Comparison of ENCODE assay signal across 9 mouse cellular contexts in genomic region chr2:60905283-60905682, GRCm38 (mm10). TPM values are rescaled to one million over a fixed set of nuclear protein-coding genes. Genes with fewer than 3 reads are reported as not detected.
A peak's percentile ranks its signal among the peaks of the same experiment; 100 is the strongest.
DNase-seq lines count a peak whose midpoint lies in the region; ATAC-seq lines count a peak whose summit lies in the region.
"Had no signal": no experiment of that assay in that cellular context is flagged by ENCODE, and none has a peak within 500 bp of the region (broad histone marks: within the 10 kb centered on the region; RNA-seq: fewer than 3 reads in every experiment).

No protein-coding gene starts in this region.

- no peak for DNase-seq in heart, adult 11 months
- peak; percentile 74 for DNase-seq in midbrain, embryonic 14.5 days
- DNase-seq in embryonic facial prominence, embryonic 10.5 days (ENCODE audit: low spot score) = no peak
- peak; percentile 52 for DNase-seq in skeletal muscle tissue, adult 2 months (ENCODE audit: low read depth, low spot score)
- no peak for DNase-seq in right cerebral cortex, postnatal 10 days (ENCODE audit: low spot score in 2 of 2)
- no peak for DNase-seq in left cerebral cortex, adult 11 months (ENCODE audit: low spot score)

- no peak overlapping the region for H3K4me3 ChIP-seq in heart, embryonic 15.5 days
- H3K4me3 ChIP-seq in midbrain, embryonic 14.5 days (replicated peaks; ENCODE audit: low read depth, low read length) = no peak overlapping the region
- no peak overlapping the region for H3K4me3 ChIP-seq in midbrain, embryonic 15.5 days
- no peak overlapping the region for H3K4me3 ChIP-seq in embryonic facial prominence, embryonic 10.5 days
- H3K4me3 ChIP-seq: embryonic facial prominence, embryonic 12.5 days had no signal

- H3K9ac ChIP-seq in heart, embryonic 15.5 days = no peak overlapping the region
- H3K9ac ChIP-seq in midbrain, embryonic 14.5 days (replicated peaks; ENCODE audit: low read length) = no peak overlapping the region
- H3K9ac ChIP-seq in midbrain, embryonic 15.5 days = no peak overlapping the region
- H3K9ac ChIP-seq: embryonic facial prominence, embryonic 12.5 days had no signal

- 14% methylated on average over 3 of the region's 3 CpGs for WGBS in heart, embryonic 15.5 days
- 34% methylated on average over 3 of the region's 3 CpGs for WGBS in midbrain, embryonic 14.5 days
- 35% methylated on average over 3 of the region's 3 CpGs for WGBS in midbrain, embryonic 15.5 days
- 24% methylated on average over 3 of the region's 3 CpGs for WGBS in embryonic facial prominence, embryonic 10.5 days

- H3K4me2 ChIP-seq in heart, embryonic 15.5 days = no peak overlapping the region
- H3K4me2 ChIP-seq in midbrain, embryonic 14.5 days (ENCODE audit: low read length) = no peak overlapping the region
- H3K4me2 ChIP-seq in midbrain, embryonic 15.5 days = no peak overlapping the region
- H3K4me2 ChIP-seq: embryonic facial prominence, embryonic 12.5 days had no signal

- no peaks in the 10 kb centered on the region for H3K9me3 ChIP-seq in heart, embryonic 15.5 days (replicated peaks)
- H3K9me3 ChIP-seq in midbrain, embryonic 14.5 days (ENCODE audit: control insufficient read depth, low read length) = no peaks in the 10 kb centered on the region
- H3K9me3 ChIP-seq in midbrain, embryonic 15.5 days = no peaks in the 10 kb centered on the region
- no peaks in the 10 kb centered on the region for H3K9me3 ChIP-seq in embryonic facial prominence, embryonic 10.5 days
- H3K9me3 ChIP-seq: embryonic facial prominence, embryonic 12.5 days had no signal

- ATAC-seq in heart, embryonic 15.5 days (replicated peaks; ENCODE audit: insufficient number of reproducible peaks, insufficient read depth, low FRiP score, low read depth) = no peak
- ATAC-seq in midbrain, embryonic 14.5 days (ENCODE audit: low FRiP score, low TSS enrichment) = no peak
- ATAC-seq in midbrain, embryonic 15.5 days (replicated peaks) = no peak

- no peaks in the 10 kb centered on the region for H3K36me3 ChIP-seq in heart, embryonic 15.5 days
- no peaks in the 10 kb centered on the region for H3K36me3 ChIP-seq in midbrain, embryonic 14.5 days (ENCODE audit: control insufficient read depth, insufficient read depth, low read length)
- no peaks in the 10 kb centered on the region for H3K36me3 ChIP-seq in midbrain, embryonic 15.5 days (replicated peaks)
- no peaks in the 10 kb centered on the region for H3K36me3 ChIP-seq in embryonic facial prominence, embryonic 10.5 days (replicated peaks)
- H3K36me3 ChIP-seq: embryonic facial prominence, embryonic 12.5 days had no signal

- H3K27ac ChIP-seq in heart, embryonic 15.5 days = peak overlapping the region; percentile 7; the same call in 1 of the 2 replicates
- H3K27ac ChIP-seq in midbrain, embryonic 14.5 days (replicated peaks; ENCODE audit: low read depth, low read length) = no peak overlapping the region
- H3K27ac ChIP-seq in midbrain, embryonic 15.5 days = no peak overlapping the region
- H3K27ac ChIP-seq in embryonic facial prominence, embryonic 10.5 days (replicated peaks) = peak overlapping the region; percentile 32; the same call in 1 of the 2 replicates

- no peaks in the 10 kb centered on the region for H3K27me3 ChIP-seq in heart, embryonic 15.5 days
- H3K27me3 ChIP-seq in midbrain, embryonic 14.5 days (ENCODE audit: control insufficient read depth, insufficient read depth, low read length) = no peaks in the 10 kb centered on the region
- H3K27me3 ChIP-seq in midbrain, embryonic 15.5 days (replicated peaks) = no peaks in the 10 kb centered on the region
- H3K27me3 ChIP-seq in embryonic facial prominence, embryonic 10.5 days (replicated peaks; ENCODE audit: low read depth, poor library complexity, severe bottlenecking) = no peaks in the 10 kb centered on the region
- H3K27me3 ChIP-seq: embryonic facial prominence, embryonic 12.5 days had no signal

- H3K4me1 ChIP-seq in heart, embryonic 15.5 days (replicated peaks) = peaks cover 53% of the 10 kb centered on the region
- no peaks in the 10 kb centered on the region for H3K4me1 ChIP-seq in midbrain, embryonic 14.5 days (ENCODE audit: control insufficient read depth, insufficient read depth, low read length)
- no peaks in the 10 kb centered on the region for H3K4me1 ChIP-seq in midbrain, embryonic 15.5 days
- peaks cover 18% of the 10 kb centered on the region for H3K4me1 ChIP-seq in embryonic facial prominence, embryonic 10.5 days

RNA-seq across cellular contexts. Expression of gene Rbms1, which starts 57.7 kb away (rescaled TPM):
- polyA plus RNA-seq in heart, embryonic 15.5 days (2015; fragmentation: Nextera tagmentation; extraction: Ambion mirVana) = 72.6 and 106 TPM in 2 replicates
- polyA plus RNA-seq in midbrain, embryonic 14.5 days (2014; fragmentation: Nextera tagmentation; extraction: Ambion mirVana) = 41.1 and 44.4 TPM in 2 replicates
- polyA plus RNA-seq in midbrain, embryonic 15.5 days (2015; fragmentation: Nextera tagmentation; extraction: Ambion mirVana) = 50.5 and 50.9 TPM in 2 replicates
- polyA plus RNA-seq in embryonic facial prominence, embryonic 10.5 days (2016; fragmentation: Nextera tagmentation; extraction: Ambion mirVana) = 103 and 106 TPM in 2 replicates

Comparison
In these comparisons a context has a peak if more than half of its experiments do, and no peak if none do; other contexts are left out.
1. H3K27ac ChIP-seq: peak in heart, embryonic 15.5 days (single experiment) and embryonic facial prominence, embryonic 10.5 days (single experiment); none in midbrain, embryonic 14.5 days (single experiment) and midbrain, embryonic 15.5 days (single experiment).
2. DNase-seq: peak in midbrain, embryonic 14.5 days (single experiment) and skeletal muscle tissue, adult 2 months (single experiment); none in heart, adult 11 months (single experiment), embryonic facial prominence, embryonic 10.5 days (single experiment), right cerebral cortex, postnatal 10 days (0 of 2) and left cerebral cortex, adult 11 months (single experiment).